Mouse (Mus musculus) ES-E14 (cell line): ENCODE measurements around the gene Kcnk4. TPM values are rescaled to one million over a fixed set of nuclear protein-coding genes. Genes with fewer than 3 reads are reported as not detected.
A peak's percentile ranks its signal among the peaks of the same experiment; 100 is the strongest.

Experiments
- DNase-seq: peaks from one replicate; pipeline ENCODE4 v3.0.0-alpha.2; 2013; ENCODE audit warnings: low read depth, low spot score
- H3K27ac ChIP-seq: 2 replicates; pipeline ENCODE4 v1.5.1; 2012; ENCODE audit warnings: low read depth, mild to moderate bottlenecking, low read length, moderate library complexity, mixed read lengths; ENCODE audit not compliant: poor library complexity, insufficient read depth, severe bottlenecking
- H3K36me3 ChIP-seq: 2 replicates; pipeline ENCODE4 v1.6.1; 2012; ENCODE audit warnings: mild to moderate bottlenecking, low read length, moderate library complexity, mixed read lengths; ENCODE audit not compliant: control insufficient read depth, poor library complexity, insufficient read depth, severe bottlenecking
- H3K4me1 ChIP-seq, 2 experiments: fragments of 150-350 bp in 1 of 2; sonication (generic) in 1 of 2; 2 replicates each; pipeline ENCODE4 v1.6.1; 2012; ENCODE audit warnings: low read length in 2 of 2, mild to moderate bottlenecking in 1 of 2, mixed read lengths in 1 of 2; ENCODE audit not compliant: control insufficient read depth in 2 of 2, insufficient read depth in 2 of 2, poor library complexity in 1 of 2
- H3K4me3 ChIP-seq, 2 experiments: fragments of 150-350 bp in 1 of 2; sonication (generic) in 1 of 2; 2 replicates each; pipeline ENCODE4 v1.5.1; 2012; ENCODE audit warnings: low read length in 2 of 2, low read depth in 1 of 2, mild to moderate bottlenecking in 1 of 2, mixed read lengths in 1 of 2; ENCODE audit not compliant: insufficient read depth in 1 of 2, poor library complexity in 1 of 2, severe bottlenecking in 1 of 2
- H3K9ac ChIP-seq: 2 replicates; pipeline ENCODE4 v1.6.1; 2012; ENCODE audit warnings: low read depth, mild to moderate bottlenecking, low read length, mixed read lengths; ENCODE audit not compliant: poor library complexity, insufficient read depth, severe bottlenecking
- H3K9me3 ChIP-seq: fragments of 150-350 bp; sonication (generic); 2 replicates; pipeline ENCODE4 v1.6.1; 2012; ENCODE audit warnings: low read depth, mild to moderate bottlenecking, low read length; ENCODE audit not compliant: control insufficient read depth, insufficient read depth
- CHD2 ChIP-seq: IDR thresholded peaks from 2 replicates; pipeline ENCODE4 v1.6.1; 2014; ENCODE audit warnings: mild to moderate bottlenecking, low read depth, low read length, inconsistent platforms
- HCFC1 ChIP-seq: IDR thresholded peaks from 2 replicates; pipeline ENCODE4 v1.6.1; 2012; ENCODE audit warnings: low read length, inconsistent platforms, borderline replicate concordance; ENCODE audit not compliant: insufficient read depth
- MAFK ChIP-seq: IDR thresholded peaks from 2 replicates; pipeline ENCODE4 v1.6.1; 2014; ENCODE audit warnings: mild to moderate bottlenecking, low read depth, low read length, inconsistent platforms; ENCODE audit not compliant: insufficient read depth
- ZC3H11A ChIP-seq: IDR thresholded peaks from 2 replicates; pipeline ENCODE4 v1.6.1; 2012; ENCODE audit warnings: low read depth, mild to moderate bottlenecking, inconsistent platforms, low read length, borderline replicate concordance
- ZNF384 ChIP-seq: IDR thresholded peaks from 2 replicates; pipeline ENCODE4 v1.6.1; 2012; ENCODE audit warnings: low read depth, low read length, inconsistent platforms
- in situ Hi-C, 2 experiments: fragments of 600-800 bp; cut with MboI; formaldehyde crosslinking; loops; one replicate each; pipeline ENCODE4 v1.15.1; 2025; ENCODE audit warnings: low sequenced_read_pairs in 2 of 2, inconsistent platforms in 1 of 2; ENCODE audit not compliant: unreplicated experiment in 2 of 2
- total RNA-seq: library from RNA; depleted of rRNA; stranded (reverse); fragments of 300-350 nt; gene quantifications from 2 replicates; pipeline ENCODE4 v1.2.3, GENCODE M21; 2012

The Kcnk4 gene
- total RNA-seq, 1 experiment, result 4.4 TPM

DNA sequence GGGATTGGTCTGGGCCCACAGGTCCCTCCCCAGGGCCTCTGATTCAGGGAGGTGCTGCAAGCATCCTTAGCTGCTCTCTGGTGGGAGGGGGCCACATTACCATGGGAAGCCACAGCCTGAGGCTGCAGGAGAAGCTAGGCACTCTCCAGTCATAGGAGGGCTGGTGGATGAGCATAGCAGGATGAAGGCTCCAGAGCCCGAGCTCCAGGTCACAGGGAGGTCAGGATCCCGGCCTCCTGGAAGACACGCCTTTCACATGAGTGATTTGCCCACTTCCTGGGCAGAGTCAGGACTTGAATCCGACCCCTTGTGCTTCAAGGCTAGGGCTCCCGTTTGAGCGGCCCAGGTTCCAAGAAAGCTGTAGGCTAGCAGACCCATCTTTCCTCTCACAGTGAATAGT lies 37.3 kb upstream of the Kcnk4 start:
- Histone ChIP-seq H3K4me1 (peaks cover 11 to 37% of the 10 kb centered on the region in 2 experiments; a peak in 3 of 4 replicates), H3K36me3 (peaks cover 6% of the 10 kb centered on the region; the same call in 1 of the 2 replicates), H3K27ac (peak overlapping the region; percentile 59; the same call in 1 of the 2 replicates), H3K9ac (peak overlapping the region; percentile 2; the same call in 1 of the 2 replicates), H3K4me3 (no peak overlapping the region), H3K9me3 (no peaks in the 10 kb centered on the region)
- no peak for TF ChIP-seq ZC3H11A
- TF ChIP-seq HCFC1, result no peak
- TF ChIP-seq ZNF384, result no peak
- no peak for TF ChIP-seq CHD2
- no peak for TF ChIP-seq MAFK
- no peak for DNase-seq
- in situ Hi-C loops, result no loop called here

DNA sequence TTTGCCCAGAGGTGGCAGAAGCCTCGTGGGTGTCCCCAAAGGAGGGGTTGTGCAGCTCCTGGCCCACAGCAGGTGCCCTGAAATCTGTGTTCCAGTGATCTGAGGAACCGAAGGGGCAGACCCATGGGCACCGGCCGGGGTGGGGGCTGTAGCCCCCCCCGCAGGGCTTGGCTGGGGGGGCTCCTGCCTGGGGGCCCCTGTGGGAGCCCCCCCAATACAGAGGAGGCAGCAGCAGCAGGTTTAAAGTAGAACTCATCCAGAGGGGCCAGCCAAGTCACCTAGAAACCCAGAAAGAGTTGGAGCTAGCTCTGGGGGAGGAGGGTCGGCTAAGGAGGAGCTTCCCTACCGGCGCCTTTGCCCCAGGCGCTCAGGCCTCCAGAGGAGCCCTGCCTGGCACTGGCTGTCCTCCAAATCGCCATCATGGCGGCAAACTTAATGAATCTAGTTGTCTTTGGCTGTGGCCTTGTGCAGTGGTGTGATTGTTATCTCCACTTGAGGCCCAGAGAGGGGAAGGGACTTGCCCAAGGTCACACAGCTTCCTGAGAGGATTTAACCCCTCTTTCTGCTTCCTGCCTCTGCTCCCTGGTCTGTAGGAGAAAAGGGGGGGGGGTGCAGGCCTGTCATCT lies 36.3 kb upstream of the Kcnk4 start:
- peaks cover 10% of the 10 kb centered on the region for H3K36me3 ChIP-seq
- no peaks in the 10 kb centered on the region for H3K9me3 ChIP-seq
- peak overlapping the region; percentile 51; the same call in 1 of the 2 replicates for H3K9ac ChIP-seq
- in situ Hi-C loops, result no loop called here
- peaks cover 11 to 33% of the 10 kb centered on the region in 2 experiments; a peak in 3 of 4 replicates for H3K4me1 ChIP-seq
- H3K4me3 ChIP-seq, result peak overlapping the region; percentile 38 to 44; a peak in 3 of 4 replicates
- TF ChIP-seq CHD2 (no peak), ZC3H11A (no peak), HCFC1 (no peak), MAFK (no peak), ZNF384 (no peak)
- DNase-seq, result no peak
- peak overlapping the region; percentile 59; the same call in 1 of the 2 replicates for H3K27ac ChIP-seq

DNA sequence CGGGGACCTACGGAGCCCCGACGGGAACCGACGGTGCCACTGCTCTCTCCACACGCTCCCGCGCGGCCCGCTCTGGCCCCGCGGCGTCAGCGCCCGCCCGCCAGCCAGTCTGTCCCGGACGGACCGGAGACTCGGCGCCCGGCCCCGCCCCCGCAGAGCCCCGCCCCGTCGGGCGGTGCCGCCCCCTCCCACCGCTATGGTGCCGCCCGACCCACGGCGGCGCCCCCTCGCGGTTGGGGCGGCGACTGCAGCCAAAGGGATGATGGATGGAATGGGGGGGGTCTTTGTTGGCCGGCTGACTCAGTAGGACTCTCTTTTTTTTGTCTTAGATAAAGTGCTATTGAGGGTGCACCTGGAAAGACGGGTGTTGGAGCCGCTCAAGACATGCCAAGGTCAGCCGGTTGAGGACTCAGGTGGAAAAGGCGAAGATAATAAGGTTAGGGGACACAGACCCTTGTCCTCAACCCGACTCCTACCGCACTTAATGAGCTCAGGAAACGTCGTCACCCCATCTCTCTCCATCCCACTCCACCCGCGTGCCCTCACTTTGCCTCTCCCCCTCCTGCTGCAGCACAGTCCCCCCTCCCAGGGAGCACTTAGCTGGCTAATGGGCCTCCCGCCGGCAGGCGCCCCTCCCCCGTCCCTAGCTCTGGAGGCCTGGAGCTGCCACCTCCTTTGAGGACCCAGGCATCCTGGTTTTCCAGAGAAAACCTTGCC lies 35.5 kb upstream of the Kcnk4 start:
- no peaks in the 10 kb centered on the region for H3K9me3 ChIP-seq
- H3K4me1 ChIP-seq, result peaks cover 11 to 39% of the 10 kb centered on the region in 2 experiments; a peak in 3 of 4 replicates
- peak; percentile 21; the same call in 1 of the 2 replicates for TF ChIP-seq ZC3H11A
- no peak for TF ChIP-seq CHD2
- TF ChIP-seq ZNF384, result no peak
- no peak for TF ChIP-seq MAFK
- TF ChIP-seq HCFC1, result 0 out of 2 replicates have a peak, but pooled peaks have one; percentile 22
- in situ Hi-C loops, result no loop called here
- no peak for DNase-seq
- H3K4me3 ChIP-seq, result peak overlapping the region; percentile 74 to 87
- peak overlapping the region; percentile 59; the same call in 1 of the 2 replicates for H3K27ac ChIP-seq
- peak overlapping the region; percentile 72 for H3K9ac ChIP-seq
- peaks cover 15% of the 10 kb centered on the region for H3K36me3 ChIP-seq

DNA sequence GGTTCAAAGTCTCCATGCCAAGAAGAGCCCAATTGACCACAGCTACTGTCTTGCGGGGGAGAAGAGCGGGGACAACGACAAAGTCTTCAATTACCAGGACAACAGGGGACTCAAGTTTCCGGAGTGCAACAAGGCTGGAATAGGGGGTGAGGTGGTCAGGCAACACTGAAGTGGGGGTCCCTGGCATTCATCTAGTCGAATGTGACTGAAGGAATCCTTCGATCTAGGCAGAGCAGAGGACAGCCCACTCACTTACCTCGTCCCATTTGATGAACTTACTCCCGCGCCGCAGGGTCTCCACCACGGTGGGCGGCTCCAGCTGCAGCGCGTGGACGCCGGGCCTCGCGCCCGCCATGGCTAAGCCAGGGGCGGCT lies 35.0 kb upstream of the Kcnk4 start:
- DNase-seq, result no peak
- peak overlapping the region; percentile 74 to 87 for H3K4me3 ChIP-seq
- H3K27ac ChIP-seq, result no peak overlapping the region
- peak overlapping the region; percentile 72 for H3K9ac ChIP-seq
- H3K4me1 ChIP-seq, result peaks cover 11 to 39% of the 10 kb centered on the region in 2 experiments; a peak in 3 of 4 replicates
- peaks cover 21% of the 10 kb centered on the region for H3K36me3 ChIP-seq
- no peaks in the 10 kb centered on the region for H3K9me3 ChIP-seq
- in situ Hi-C loops, result no loop called here
- TF ChIP-seq MAFK, result no peak
